Mouse (Mus musculus) midbrain, embryonic 14.5 days (tissue): ENCODE results near the gene Nampt. TPM values are rescaled to one million over a fixed set of nuclear protein-coding genes. Genes with fewer than 3 reads are reported as not detected.

Source experiments
- ATAC-seq: fragments of 200-750 bp; cut with Nextera tagmentation; 2 replicates; pipeline ENCODE4 v1.8.0; 2017; ENCODE audit warnings: moderate number of reproducible peaks, moderate library complexity; ENCODE audit not compliant: low FRiP score, low TSS enrichment
- DNase-seq: peaks from one replicate; pipeline ENCODE4 v3.0.0-alpha.2; 2015
- H3K27ac ChIP-seq: fragments of 300-500 bp; sonication (generic); replicated peaks from 2 replicates; pipeline ENCODE4 v1.5.1; 2014; ENCODE audit warnings: mild to moderate bottlenecking, low read depth, low read length, moderate library complexity
- H3K27me3 ChIP-seq: fragments of 300-500 bp; sonication (generic); 2 replicates; pipeline ENCODE4 v1.6.1; 2014; ENCODE audit warnings: low read length, control low read depth, mixed read lengths; ENCODE audit not compliant: control insufficient read depth, insufficient read depth
- H3K36me3 ChIP-seq: fragments of 300-500 bp; sonication (generic); 2 replicates; pipeline ENCODE4 v1.6.1; 2014; ENCODE audit warnings: low read length, control low read depth; ENCODE audit not compliant: control insufficient read depth, insufficient read depth
- H3K4me1 ChIP-seq: fragments of 300-500 bp; sonication (generic); 2 replicates; pipeline ENCODE4 v1.6.1; 2014; ENCODE audit warnings: mild to moderate bottlenecking, antibody characterized with exemption, low read length, control low read depth; ENCODE audit not compliant: control insufficient read depth, insufficient read depth
- H3K4me2 ChIP-seq: fragments of 300-500 bp; sonication (generic); 2 replicates; pipeline ENCODE4 v1.6.1; 2014; ENCODE audit warnings: mild to moderate bottlenecking, low read length, moderate library complexity
- H3K4me3 ChIP-seq: fragments of 300-500 bp; sonication (generic); replicated peaks from 2 replicates; pipeline ENCODE4 v1.5.1; 2014; ENCODE audit warnings: low read depth, low read length
- H3K9ac ChIP-seq: fragments of 300-500 bp; sonication (generic); replicated peaks from 2 replicates; pipeline ENCODE4 v1.6.1; 2014; ENCODE audit warnings: mild to moderate bottlenecking, low read length, moderate library complexity
- H3K9me3 ChIP-seq: fragments of 300-500 bp; sonication (generic); 2 replicates; pipeline ENCODE4 v1.6.1; 2016; ENCODE audit warnings: low read length, control low read depth, mixed read lengths; ENCODE audit not compliant: control insufficient read depth
- WGBS: fragments of 180-500 bp; shearing (Covaris S2); extraction: QIAGEN DNeasy Blood & Tissue Kit; methylation state at CpG from one replicate; pipeline ENCODE4 v1.1.7; 2014; 5-methylcytosine and 5-hydroxymethylcytosine counted together
- polyA plus RNA-seq: library from polyadenylated mRNA; unstranded; fragments of >200 nt; fragmentation: Nextera tagmentation; extraction: Ambion mirVana; gene quantifications from 2 replicates; pipeline ENCODE4 v1.2.1, GENCODE M21; 2014

Nampt gene
- polyA plus RNA-seq, 1 experiment from 2014 or later = 45.7 TPM

DNA sequence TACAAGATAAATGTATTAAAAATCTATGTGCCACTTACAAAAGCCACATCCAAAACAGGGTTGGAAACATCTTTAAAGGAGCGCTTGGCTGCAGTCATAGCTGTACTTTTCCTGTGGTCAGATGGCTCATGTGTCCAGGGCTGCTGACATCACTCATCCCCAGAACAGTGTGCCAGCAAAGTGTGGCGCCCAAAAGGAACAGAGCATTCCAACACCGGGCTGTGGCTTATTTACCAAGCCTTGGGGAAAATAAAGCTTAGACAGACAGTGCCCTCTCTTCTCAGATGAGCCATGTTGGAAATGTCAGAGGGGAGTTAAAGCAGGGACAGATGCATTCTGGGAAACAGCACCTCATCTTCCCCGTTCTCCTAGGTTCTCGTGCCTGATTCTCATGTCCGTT lies 35.5 kb downstream of the Nampt start:
- DNase-seq = no peak
- H3K9ac ChIP-seq = no peak overlapping the region
- 88% methylated on average over 6 of the region's 6 CpGs for WGBS
- H3K4me3 ChIP-seq = no peak overlapping the region
- H3K36me3 ChIP-seq = peaks cover 25% of the 10 kb centered on the region
- no peaks in the 10 kb centered on the region for H3K4me1 ChIP-seq
- no peak overlapping the region for H3K4me2 ChIP-seq
- no peaks in the 10 kb centered on the region for H3K9me3 ChIP-seq
- no peak overlapping the region for H3K27ac ChIP-seq
- no peak for ATAC-seq
- no peaks in the 10 kb centered on the region for H3K27me3 ChIP-seq

DNA sequence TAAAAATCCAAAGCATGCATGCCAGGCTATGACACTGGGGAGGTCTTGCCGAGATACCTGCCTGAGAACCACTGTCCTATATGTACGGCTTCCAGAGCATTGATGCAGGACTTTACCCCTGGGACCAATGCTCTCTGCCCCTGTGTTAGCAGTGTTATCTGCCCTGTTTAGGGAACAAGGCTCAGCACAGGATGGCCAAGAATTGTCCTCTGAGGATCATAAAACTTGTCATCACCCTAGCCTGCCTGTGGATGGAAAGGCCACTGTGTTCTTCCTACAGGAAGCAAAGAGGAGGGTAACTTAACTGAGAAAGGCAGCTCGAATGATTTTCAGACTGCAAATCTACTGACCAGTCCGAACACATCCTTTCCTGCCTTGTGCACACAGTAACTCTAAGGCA lies 36.1 kb downstream of the Nampt start:
- DNase-seq (no peak), ATAC-seq (no peak)
- H3K4me2 ChIP-seq = no peak overlapping the region
- no peaks in the 10 kb centered on the region for H3K27me3 ChIP-seq
- H3K4me3 ChIP-seq = no peak overlapping the region
- no peaks in the 10 kb centered on the region for H3K4me1 ChIP-seq
- WGBS = 90% methylated on average over 4 of the region's 4 CpGs
- no peak overlapping the region for H3K27ac ChIP-seq
- H3K9me3 ChIP-seq = no peaks in the 10 kb centered on the region
- H3K9ac ChIP-seq = no peak overlapping the region
- peaks cover 20% of the 10 kb centered on the region for H3K36me3 ChIP-seq

DNA sequence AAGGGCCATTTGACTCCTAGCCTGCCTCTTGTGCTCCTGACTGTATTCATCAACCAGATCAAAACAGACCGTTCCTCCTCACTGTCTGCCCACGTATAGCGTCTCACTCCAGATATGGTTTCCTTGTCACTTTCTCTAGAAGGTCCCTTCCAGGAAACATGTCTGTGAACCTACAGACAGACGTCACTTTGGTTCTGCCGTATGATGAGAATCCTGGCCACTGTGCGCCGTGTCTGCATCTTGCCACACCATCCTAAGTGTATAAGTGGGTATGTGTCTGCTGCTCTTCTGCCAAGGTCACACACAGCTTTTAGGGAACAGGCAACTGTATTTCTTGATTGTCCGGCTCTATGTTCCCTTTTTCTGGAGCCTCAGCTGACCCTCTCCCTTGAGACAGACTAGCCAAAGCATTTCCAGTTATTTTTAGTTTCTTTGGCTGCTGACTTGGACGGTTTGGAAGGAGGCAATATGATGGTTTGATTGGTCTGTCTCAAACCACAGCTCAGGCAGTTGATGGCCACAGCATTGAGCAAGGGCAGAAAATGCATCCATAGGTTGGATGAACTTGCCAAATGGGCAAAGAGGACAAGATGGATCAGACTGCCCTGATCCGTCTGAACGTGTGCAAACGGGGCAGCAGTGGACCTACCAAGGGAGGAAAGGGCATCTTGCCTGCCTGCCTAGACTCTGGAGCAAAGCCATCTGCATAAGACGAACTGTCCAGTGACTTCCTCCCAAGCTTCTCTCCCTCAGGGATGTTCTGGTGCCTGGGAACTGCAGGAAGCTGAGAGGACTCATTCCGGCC lies 37.6 kb downstream of the Nampt start:
- 94% methylated on average over 14 of the region's 14 CpGs for WGBS
- DNase-seq = no peak

DNA sequence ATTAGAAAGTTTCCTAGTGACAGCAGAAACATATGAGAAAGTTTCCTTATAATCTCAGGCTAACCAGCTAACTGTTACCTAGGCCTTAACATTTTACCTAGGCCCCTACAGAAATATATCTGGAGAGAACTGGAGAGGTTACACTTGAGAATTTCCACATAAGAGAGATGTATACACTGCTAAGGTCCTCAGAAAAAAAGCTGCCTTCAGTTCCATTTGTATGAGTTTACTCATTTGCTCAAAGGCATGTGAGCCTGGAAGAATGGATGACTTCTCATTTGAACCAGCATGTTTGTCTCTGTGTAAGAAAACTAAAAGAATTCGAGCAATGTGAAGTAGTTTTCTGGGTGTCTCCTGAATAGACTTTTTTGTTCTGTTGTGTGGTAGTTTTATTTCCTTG lies 39.1 kb downstream of the Nampt start:
- Histone ChIP-seq H3K4me3 (no peak overlapping the region), H3K27me3 (no peaks in the 10 kb centered on the region), H3K9ac (no peak overlapping the region), H3K27ac (no peak overlapping the region), H3K4me2 (no peak overlapping the region), H3K36me3 (peaks cover 4% of the 10 kb centered on the region; the same call in 1 of the 2 replicates), H3K4me1 (no peaks in the 10 kb centered on the region), H3K9me3 (no peaks in the 10 kb centered on the region)
- ATAC-seq (no peak), DNase-seq (no peak)
- WGBS = 83% methylated on average over 1 of the region's 1 CpGs

More for the DNA sequence above, 37.6 kb downstream of the Nampt start:
- H3K4me1 ChIP-seq = no peaks in the 10 kb centered on the region
- H3K27ac ChIP-seq = no peak overlapping the region
- H3K4me2 ChIP-seq = no peak overlapping the region
- H3K27me3 ChIP-seq = no peaks in the 10 kb centered on the region
- H3K9me3 ChIP-seq = no peaks in the 10 kb centered on the region
- H3K36me3 ChIP-seq = peaks cover 11% of the 10 kb centered on the region; the same call in 1 of the 2 replicates
- no peak for ATAC-seq
- H3K9ac ChIP-seq = no peak overlapping the region
- no peak overlapping the region for H3K4me3 ChIP-seq

DNA sequence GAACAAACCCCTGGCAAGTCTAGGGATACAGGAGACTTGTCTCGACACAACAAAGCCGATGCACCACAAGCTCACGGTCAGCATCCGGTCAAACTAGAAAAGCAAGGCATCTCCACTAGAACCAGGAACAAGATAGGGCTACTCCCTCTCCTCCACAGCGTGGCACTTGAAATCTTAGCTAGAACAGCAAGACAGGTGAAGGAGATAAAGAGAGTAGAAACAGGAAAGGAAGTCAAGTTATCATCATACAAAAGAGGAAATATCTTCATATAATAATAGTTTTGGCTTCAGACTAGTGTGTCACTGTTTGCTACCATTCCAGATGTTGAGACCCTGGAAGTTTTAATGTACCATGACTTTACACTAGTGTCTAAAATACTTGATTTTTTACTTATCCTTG lies 41.5 kb downstream of the Nampt start:
- DNase-seq = no peak
- Histone ChIP-seq H3K27me3 (no peaks in the 10 kb centered on the region), H3K4me2 (no peak overlapping the region), H3K27ac (no peak overlapping the region), H3K9me3 (no peaks in the 10 kb centered on the region), H3K4me3 (no peak overlapping the region), H3K36me3 (no peaks in the 10 kb centered on the region), H3K4me1 (no peaks in the 10 kb centered on the region), H3K9ac (no peak overlapping the region)
- 92% methylated on average over 5 of the region's 5 CpGs for WGBS
- no peak for ATAC-seq

DNA sequence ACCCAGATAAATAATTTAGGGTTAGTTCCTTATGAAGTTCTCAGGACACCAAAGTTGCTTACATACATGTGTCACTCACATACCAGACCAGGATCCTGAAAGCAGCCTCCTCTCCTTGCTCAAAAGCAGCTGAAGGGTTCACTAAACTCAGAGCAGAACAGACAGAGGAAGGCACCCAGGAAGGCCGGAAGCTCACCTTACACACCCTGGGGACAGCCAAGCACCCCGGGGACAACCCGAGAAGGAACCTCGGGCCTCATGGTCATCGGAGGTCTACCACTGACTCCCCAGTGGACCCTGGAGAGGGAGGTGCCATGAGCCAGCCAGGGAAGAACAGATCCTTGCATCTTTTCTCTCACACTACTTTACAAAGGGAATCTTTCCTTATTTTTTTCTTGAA lies 51.5 kb downstream of the Nampt start:
- H3K36me3 ChIP-seq = no peaks in the 10 kb centered on the region
- H3K27ac ChIP-seq = no peak overlapping the region
- no peak overlapping the region for H3K4me3 ChIP-seq
- H3K9me3 ChIP-seq = no peaks in the 10 kb centered on the region
- H3K4me1 ChIP-seq = no peaks in the 10 kb centered on the region
- no peak overlapping the region for H3K9ac ChIP-seq
- DNase-seq (no peak), ATAC-seq (no peak)
- no peaks in the 10 kb centered on the region for H3K27me3 ChIP-seq
- no peak overlapping the region for H3K4me2 ChIP-seq
- WGBS = 89% methylated on average over 5 of the region's 5 CpGs

DNA sequence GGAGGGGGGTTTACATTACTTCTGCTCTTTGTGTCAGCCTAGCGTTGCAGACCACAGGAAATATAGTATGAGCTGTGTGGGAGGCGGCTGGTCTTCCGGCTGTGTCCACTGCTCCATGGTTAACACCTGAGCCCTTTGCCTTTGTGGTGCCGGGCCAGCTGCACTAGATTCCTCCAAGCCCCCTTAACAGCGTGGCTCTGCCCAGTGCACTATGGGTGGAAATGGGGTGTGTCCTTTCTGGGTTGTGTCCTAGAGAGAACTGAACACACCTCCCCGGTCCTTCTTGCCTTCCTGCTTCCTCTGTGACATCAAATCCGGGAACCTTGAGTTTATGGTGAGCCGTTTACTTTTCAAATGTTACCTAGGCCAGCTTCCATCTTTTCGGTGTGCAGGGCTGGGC lies 58.2 kb downstream of the Nampt start:
- 91% methylated on average over 9 of the region's 9 CpGs for WGBS
- Histone ChIP-seq H3K4me2 (no peak overlapping the region), H3K9me3 (no peaks in the 10 kb centered on the region), H3K4me1 (no peaks in the 10 kb centered on the region), H3K9ac (no peak overlapping the region), H3K4me3 (no peak overlapping the region), H3K27ac (no peak overlapping the region), H3K36me3 (no peaks in the 10 kb centered on the region), H3K27me3 (no peaks in the 10 kb centered on the region)
- DNase-seq (no peak), ATAC-seq (no peak)

DNA sequence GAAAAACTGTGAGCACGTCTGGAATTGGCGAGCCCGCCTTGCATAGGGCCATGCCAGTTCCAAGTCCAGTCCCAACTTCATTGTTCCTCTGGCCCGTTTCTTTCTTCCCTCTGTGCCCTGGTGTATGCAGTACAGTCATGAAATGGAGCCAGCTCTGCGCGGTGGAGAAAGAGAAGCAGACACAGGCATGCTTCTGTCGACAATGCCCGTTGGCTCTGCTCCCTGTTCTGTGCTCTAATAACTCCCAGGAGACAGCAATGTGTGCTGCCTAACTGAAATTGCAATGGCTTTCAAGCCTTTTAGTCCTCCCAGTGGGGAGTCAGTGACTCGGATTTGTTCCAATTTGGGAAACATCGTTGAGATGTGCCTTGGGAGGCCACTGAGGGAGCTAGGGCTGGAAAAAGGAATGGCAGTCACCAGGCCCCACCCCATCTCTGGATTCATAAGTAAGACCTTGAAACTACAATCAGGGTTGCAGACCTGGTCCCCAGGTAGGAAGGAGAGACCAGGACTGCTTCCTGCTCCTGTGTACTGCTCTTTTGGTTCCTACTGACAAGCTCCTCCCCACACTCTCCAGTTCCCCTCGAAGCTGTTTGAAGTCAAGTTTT lies 58.7 kb downstream of the Nampt start:
- H3K27me3 ChIP-seq = no peaks in the 10 kb centered on the region
- no peak overlapping the region for H3K4me3 ChIP-seq
- 61% methylated on average over 11 of the region's 11 CpGs for WGBS
- no peaks in the 10 kb centered on the region for H3K36me3 ChIP-seq
- no peaks in the 10 kb centered on the region for H3K9me3 ChIP-seq
- H3K27ac ChIP-seq = no peak overlapping the region
- DNase-seq (peak; percentile 55), ATAC-seq (peak; percentile 29; the same call in 1 of the 2 replicates)
- no peaks in the 10 kb centered on the region for H3K4me1 ChIP-seq
- no peak overlapping the region for H3K4me2 ChIP-seq
- H3K9ac ChIP-seq = no peak overlapping the region

DNA sequence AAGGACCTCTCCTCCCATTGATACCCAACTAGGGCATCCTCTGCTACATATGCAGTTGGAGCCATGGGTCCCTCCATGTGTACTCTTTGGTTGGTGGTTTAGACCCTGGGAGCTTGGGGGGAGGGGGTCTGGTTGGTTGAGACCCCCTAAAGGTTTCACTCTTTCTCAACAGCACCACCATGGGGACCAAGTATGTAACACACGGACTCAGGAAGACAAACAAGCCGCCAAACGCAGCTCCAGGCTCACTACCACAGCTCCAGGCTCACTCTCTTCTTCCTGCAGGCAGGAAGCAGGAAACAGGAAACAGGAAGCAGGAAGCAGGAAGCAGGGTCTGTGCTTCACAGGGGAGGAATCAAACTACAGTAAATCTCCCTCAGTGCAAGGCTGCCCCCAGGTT lies 60.0 kb downstream of the Nampt start:
- ATAC-seq = no peak
- Histone ChIP-seq H3K36me3 (no peaks in the 10 kb centered on the region), H3K4me1 (no peaks in the 10 kb centered on the region), H3K9me3 (no peaks in the 10 kb centered on the region), H3K4me2 (no peak overlapping the region), H3K27ac (no peak overlapping the region), H3K4me3 (no peak overlapping the region), H3K27me3 (no peaks in the 10 kb centered on the region), H3K9ac (no peak overlapping the region)
- no peak for DNase-seq
- WGBS = 88% methylated on average over 3 of the region's 3 CpGs
